Mouse (Mus musculus): ENCODE data around the gene Itpr1. TPM values are rescaled to one million over a fixed set of nuclear protein-coding genes. Genes with fewer than 3 reads are reported as not detected.

The Itpr1 gene
- polyA plus RNA-seq, 1 experiment from 2014 or later = 5.4 TPM

Small RNAs within 50 kb of the gene (microRNA-seq; reads per million reads assigned to microRNA genes)
- gene Mir7661 = not detected

Other genes with a start within 250 kb of the Itpr1 start
- gene Setmar, start 148.1 kb upstream of the Itpr1 start, polyA plus RNA-seq (2016; fragmentation: Nextera tagmentation; extraction: Ambion mirVana) = 2.6 TPM in 2 replicates
- gene Sumf1, start 27.5 kb upstream of the Itpr1 start, polyA plus RNA-seq (2016; fragmentation: Nextera tagmentation; extraction: Ambion mirVana) = 11.9 and 12.7 TPM in 2 replicates